Mouse (Mus musculus) forebrain, embryonic 11.5 days (tissue): ENCODE results near the gene Zfp648. TPM values are rescaled to one million over a fixed set of nuclear protein-coding genes. Genes with fewer than 3 reads are reported as not detected.
A peak's percentile ranks its signal among the peaks of the same experiment; 100 is the strongest.

Source experiments
- ATAC-seq: fragments of 200-750 bp; cut with Nextera tagmentation; replicated peaks from 2 replicates; pipeline ENCODE4 v1.8.0; 2017; ENCODE audit warnings: moderate TSS enrichment; ENCODE audit not compliant: low FRiP score
- DNase-seq: peaks from one replicate; pipeline ENCODE4 v3.0.0-alpha.2; 2017; ENCODE audit warnings: low spot score
- H3K27ac ChIP-seq: fragments of 300-500 bp; sonication (generic); 2 replicates; pipeline ENCODE4 v1.5.1; 2014; ENCODE audit warnings: low read depth, low read length
- H3K27me3 ChIP-seq: fragments of 300-500 bp; sonication (generic); 2 replicates; pipeline ENCODE4 v1.6.1; 2014; ENCODE audit warnings: mild to moderate bottlenecking, low read length, mixed read lengths; ENCODE audit not compliant: control insufficient read depth, insufficient read depth
- H3K36me3 ChIP-seq: fragments of 300-500 bp; sonication (generic); 2 replicates; pipeline ENCODE4 v1.6.1; 2014; ENCODE audit warnings: mild to moderate bottlenecking, low read length, moderate library complexity, mixed read lengths; ENCODE audit not compliant: control insufficient read depth, insufficient read depth
- H3K4me1 ChIP-seq: fragments of 300-500 bp; sonication (generic); replicated peaks from 2 replicates; pipeline ENCODE4 v1.6.1; 2014; ENCODE audit warnings: low read length, mixed read lengths; ENCODE audit not compliant: control insufficient read depth, insufficient read depth
- H3K4me2 ChIP-seq: fragments of 300-500 bp; sonication (generic); 2 replicates; pipeline ENCODE4 v1.6.1; 2014; ENCODE audit warnings: low read depth, mild to moderate bottlenecking, low read length, moderate library complexity, mixed read lengths; ENCODE audit not compliant: severe bottlenecking
- H3K4me3 ChIP-seq: fragments of 300-500 bp; sonication (generic); 2 replicates; pipeline ENCODE4 v1.5.1; 2014; ENCODE audit warnings: low read depth, low read length
- H3K9ac ChIP-seq: fragments of 300-500 bp; sonication (generic); 2 replicates; pipeline ENCODE4 v1.6.1; 2014; ENCODE audit warnings: low read length
- H3K9me3 ChIP-seq: fragments of 300-500 bp; sonication (generic); 2 replicates; pipeline ENCODE4 v1.6.1; 2016; ENCODE audit warnings: low read length, mixed read lengths; ENCODE audit not compliant: control insufficient read depth
- WGBS: fragments of 180-500 bp; shearing (Covaris S2); extraction: QIAGEN DNeasy Blood & Tissue Kit; methylation state at CpG from one replicate; pipeline ENCODE4 v1.1.7; 2014; 5-methylcytosine and 5-hydroxymethylcytosine counted together
- polyA plus RNA-seq: library from polyadenylated mRNA; unstranded; fragments of >200 nt; fragmentation: Nextera tagmentation; extraction: Ambion mirVana; gene quantifications from 2 replicates; pipeline ENCODE4 v1.2.1, GENCODE M21; 2014

Gene Zfp648
- polyA plus RNA-seq, 1 experiment from 2014 or later, result not detected

DNA sequence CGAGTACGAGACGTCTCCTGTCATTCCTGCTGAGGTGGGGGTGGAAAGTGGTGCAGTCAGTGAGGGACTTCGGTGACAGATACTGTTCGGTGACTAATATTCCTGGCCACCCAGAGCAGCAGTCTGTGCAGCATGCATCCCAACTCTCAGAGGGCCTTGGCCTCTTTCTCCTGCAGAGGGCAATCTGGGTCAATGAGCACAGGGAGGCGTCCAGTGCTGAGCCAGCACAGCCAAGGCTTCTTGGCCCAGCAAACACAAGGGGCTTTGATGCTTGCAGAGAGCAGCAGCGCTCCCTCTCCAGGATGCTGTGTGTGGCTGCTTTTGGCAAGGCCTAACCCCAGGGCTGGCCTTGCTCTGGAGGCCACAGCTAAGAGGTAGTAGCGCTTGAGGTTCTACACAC, 1.6 kb downstream of the Zfp648 start:
- Histone ChIP-seq H3K4me2 (no peak overlapping the region), H3K27ac (no peak overlapping the region), H3K4me1 (peaks cover 7% of the 10 kb centered on the region), H3K9me3 (no peaks in the 10 kb centered on the region), H3K4me3 (no peak overlapping the region), H3K27me3 (peaks cover 31% of the 10 kb centered on the region), H3K36me3 (no peaks in the 10 kb centered on the region), H3K9ac (no peak overlapping the region)
- WGBS, result 59% methylated on average over 8 of the region's 8 CpGs
- DNase-seq, result no peak
- ATAC-seq, result 0 out of 2 replicates have a peak, but pooled peaks have one; percentile 18

DNA sequence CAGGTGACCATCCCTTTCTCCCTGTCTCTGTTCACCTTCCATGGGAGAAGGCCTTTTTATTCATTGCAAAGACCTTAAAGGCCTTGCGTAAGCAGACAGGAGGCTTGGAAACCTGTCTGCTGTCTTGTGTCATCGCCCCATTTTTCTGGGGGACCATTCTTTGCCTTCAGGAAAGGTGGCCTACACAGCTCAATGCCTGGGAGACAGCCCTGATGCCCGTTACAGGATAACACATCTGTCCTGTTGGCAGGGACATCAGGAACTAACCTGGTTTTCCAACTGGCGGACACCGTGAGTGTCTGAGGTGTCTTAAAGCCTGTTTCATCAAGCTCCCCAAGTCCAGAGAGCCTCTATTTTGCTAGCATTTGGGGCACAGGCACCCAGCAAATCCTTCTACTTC, 2.4 kb downstream of the Zfp648 start:
- Histone ChIP-seq H3K27me3 (peaks cover 31% of the 10 kb centered on the region), H3K9me3 (no peaks in the 10 kb centered on the region), H3K4me3 (no peak overlapping the region), H3K36me3 (no peaks in the 10 kb centered on the region), H3K4me1 (peaks cover 7% of the 10 kb centered on the region), H3K27ac (no peak overlapping the region), H3K9ac (no peak overlapping the region), H3K4me2 (no peak overlapping the region)
- no peak for ATAC-seq
- no peak for DNase-seq
- WGBS, result 89% methylated on average over 5 of the region's 5 CpGs

DNA sequence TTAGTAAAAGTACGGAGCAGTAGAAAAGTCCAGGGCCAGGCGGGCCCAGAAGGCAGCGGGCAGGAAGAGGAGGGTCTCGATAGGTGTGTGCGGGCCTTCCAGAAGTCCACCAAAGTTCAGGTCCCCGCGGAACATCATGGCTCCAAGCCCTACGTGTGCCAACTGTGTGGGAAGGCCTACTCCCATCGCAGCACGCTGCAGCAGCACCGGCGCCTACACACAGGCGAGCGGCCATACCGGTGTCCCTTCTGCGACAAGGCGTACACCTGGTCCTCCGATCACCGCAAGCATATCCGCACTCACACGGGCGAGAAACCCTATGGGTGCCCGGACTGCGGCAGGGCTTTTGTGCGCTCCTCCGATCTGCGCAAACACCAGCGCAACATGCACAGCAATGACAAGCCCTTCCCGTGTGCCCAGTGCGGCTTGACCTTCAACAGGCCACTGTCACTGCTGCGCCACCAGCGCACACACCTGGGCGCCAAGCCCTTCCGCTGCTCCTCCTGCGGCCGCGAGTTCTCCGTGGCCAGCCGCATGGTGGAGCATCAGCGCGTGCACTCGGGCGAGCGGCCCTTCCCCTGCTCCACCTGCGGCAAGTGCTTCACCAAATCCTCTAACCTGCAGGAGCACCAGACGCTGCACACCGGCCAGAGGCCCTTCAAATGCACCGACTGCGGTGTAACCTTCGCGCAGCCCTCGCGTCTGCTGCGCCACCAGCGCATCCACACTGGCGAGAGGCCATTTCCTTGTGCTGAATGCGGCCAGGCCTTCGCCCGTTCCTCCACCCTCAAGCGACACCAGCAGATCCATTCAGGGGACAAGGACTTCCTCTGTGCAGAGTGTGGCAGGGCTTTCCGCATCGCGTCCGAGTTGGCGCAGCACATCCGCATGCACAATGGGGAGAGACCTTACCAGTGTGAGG, 3.9 kb downstream of the Zfp648 start:
- Histone ChIP-seq H3K4me3 (peak overlapping the region; percentile 28), H3K9ac (peak overlapping the region; percentile 30), H3K9me3 (no peaks in the 10 kb centered on the region), H3K4me2 (peak overlapping the region; percentile 59), H3K27ac (no peak overlapping the region), H3K36me3 (no peaks in the 10 kb centered on the region), H3K27me3 (peaks cover 31% of the 10 kb centered on the region), H3K4me1 (peaks cover 7% of the 10 kb centered on the region)
- DNase-seq (peak; percentile 56), ATAC-seq (no peak; the same call in 1 of the 2 replicates)
- 9% methylated on average over 66 of the region's 66 CpGs for WGBS

DNA sequence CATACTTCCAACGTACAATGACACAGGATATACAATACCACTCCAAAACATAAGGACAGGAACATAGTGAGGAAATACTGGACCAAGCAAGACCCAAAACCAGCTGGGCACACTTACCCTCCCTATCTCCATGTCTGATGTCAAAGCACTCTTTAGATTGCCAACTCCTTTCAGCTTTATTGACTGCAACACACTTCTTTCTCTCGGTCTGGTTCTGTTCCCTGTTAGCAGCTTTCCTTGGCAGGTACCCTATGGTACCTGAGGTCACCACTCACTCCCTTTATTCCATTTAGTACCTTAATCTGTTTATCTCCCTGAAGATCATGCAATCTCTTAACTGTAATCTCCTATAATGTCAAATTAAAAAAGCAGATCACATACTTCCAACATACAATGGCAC, 19.0 kb downstream of the Zfp648 start:
- H3K4me2 ChIP-seq, result no peak overlapping the region
- H3K4me1 ChIP-seq, result no peaks in the 10 kb centered on the region
- H3K4me3 ChIP-seq, result no peak overlapping the region
- no peak overlapping the region for H3K27ac ChIP-seq
- no peaks in the 10 kb centered on the region for H3K9me3 ChIP-seq
- H3K36me3 ChIP-seq, result no peaks in the 10 kb centered on the region
- ATAC-seq, result no peak
- no peaks in the 10 kb centered on the region for H3K27me3 ChIP-seq
- 87% methylated on average over 2 of the region's 2 CpGs for WGBS
- DNase-seq, result no peak
- H3K9ac ChIP-seq, result no peak overlapping the region

DNA sequence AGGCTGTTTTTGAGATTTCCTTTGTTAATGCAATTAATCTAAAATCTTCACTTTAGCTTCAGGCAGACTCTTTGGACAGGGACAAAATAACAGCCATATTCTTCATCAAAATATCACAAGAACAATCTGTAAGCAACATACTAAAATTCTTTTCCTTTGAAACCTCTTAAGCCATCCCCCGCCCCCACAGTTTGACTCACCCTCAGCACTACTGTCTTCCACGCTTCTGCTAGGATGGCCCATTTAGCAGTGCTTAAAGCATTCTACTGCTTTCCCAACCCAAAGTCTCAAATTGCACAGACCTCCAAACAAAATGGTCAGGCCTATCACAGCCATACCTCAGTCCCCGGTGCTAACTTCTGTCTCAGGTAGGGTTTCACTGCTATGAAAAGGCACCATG, 19.6 kb downstream of the Zfp648 start:
- Histone ChIP-seq H3K9ac (no peak overlapping the region), H3K27me3 (no peaks in the 10 kb centered on the region), H3K27ac (no peak overlapping the region), H3K36me3 (no peaks in the 10 kb centered on the region), H3K4me2 (no peak overlapping the region), H3K4me1 (no peaks in the 10 kb centered on the region), H3K9me3 (no peaks in the 10 kb centered on the region), H3K4me3 (no peak overlapping the region)
- WGBS, result 92% methylated on average over 3 of the region's 3 CpGs
- DNase-seq (no peak), ATAC-seq (no peak)

DNA sequence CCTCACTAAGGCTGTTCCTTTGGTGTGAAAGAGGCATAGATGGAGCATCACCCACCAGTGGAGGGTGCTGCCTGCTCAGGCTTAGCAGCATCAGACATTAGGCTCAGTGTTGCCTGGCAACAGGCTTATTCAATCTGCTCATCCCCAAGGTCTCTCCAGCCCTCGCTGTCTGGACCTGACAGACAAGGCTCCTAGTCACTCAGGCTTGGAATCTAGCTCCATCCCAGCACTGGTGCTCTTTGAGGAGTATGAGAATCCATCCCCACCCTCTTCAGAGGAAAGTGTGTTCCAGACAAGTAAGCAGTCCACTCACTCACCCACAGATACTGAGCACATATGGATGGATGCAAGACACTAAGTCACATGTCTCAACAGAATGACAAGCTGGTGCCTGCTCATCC, 22.8 kb downstream of the Zfp648 start:
- Histone ChIP-seq H3K4me2 (no peak overlapping the region), H3K9me3 (no peaks in the 10 kb centered on the region), H3K4me3 (no peak overlapping the region), H3K36me3 (no peaks in the 10 kb centered on the region), H3K4me1 (no peaks in the 10 kb centered on the region), H3K27ac (no peak overlapping the region), H3K27me3 (no peaks in the 10 kb centered on the region), H3K9ac (no peak overlapping the region)
- DNase-seq (no peak), ATAC-seq (no peak)
- WGBS, result 16% methylated on average over 1 of the region's 1 CpGs

DNA sequence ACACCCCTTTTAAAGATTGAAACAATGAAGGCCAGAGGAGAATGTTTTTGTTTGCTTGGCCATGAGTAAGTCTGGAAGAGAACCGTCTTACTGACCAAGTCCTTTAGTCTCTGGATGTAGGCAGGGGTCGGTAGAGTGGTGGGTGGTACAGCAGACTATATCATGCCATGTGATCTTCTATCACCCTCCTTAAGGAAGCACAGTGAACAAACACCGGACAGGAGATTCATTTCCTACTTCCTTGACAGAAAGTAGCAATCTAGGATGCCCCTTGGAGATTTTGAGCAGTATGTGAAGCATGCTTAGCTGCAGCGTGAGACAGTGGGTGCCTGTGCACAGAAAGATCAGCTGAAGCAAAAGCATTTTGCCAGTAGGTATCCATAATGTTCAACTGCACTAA, 31.6 kb downstream of the Zfp648 start:
- Histone ChIP-seq H3K4me3 (no peak overlapping the region), H3K4me2 (no peak overlapping the region), H3K27ac (no peak overlapping the region), H3K36me3 (no peaks in the 10 kb centered on the region), H3K27me3 (no peaks in the 10 kb centered on the region), H3K9ac (no peak overlapping the region), H3K4me1 (no peaks in the 10 kb centered on the region), H3K9me3 (no peaks in the 10 kb centered on the region)
- no peak for DNase-seq
- WGBS, result 86% methylated on average over 4 of the region's 4 CpGs
- no peak for ATAC-seq

DNA sequence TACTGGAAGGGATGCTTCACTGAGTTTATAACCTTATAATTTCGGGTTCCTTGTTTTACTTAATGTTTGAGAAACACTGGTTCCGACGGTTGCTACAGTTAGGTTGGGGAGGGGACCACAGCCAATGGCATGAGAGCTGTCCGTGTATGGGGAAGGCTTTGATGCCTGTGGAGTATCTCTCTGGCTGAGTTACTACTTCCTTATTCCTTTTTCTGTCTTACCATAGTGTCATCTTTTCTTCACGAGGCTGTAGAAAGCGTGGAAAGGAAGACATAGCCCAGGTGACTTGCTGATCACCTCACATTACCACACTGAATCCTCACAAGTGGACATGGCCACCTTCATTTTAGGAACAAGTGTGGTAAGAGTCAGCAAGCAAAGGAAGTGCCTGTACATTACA, 32.0 kb downstream of the Zfp648 start:
- no peak for ATAC-seq
- Histone ChIP-seq H3K27ac (no peak overlapping the region), H3K27me3 (no peaks in the 10 kb centered on the region), H3K4me3 (no peak overlapping the region), H3K36me3 (no peaks in the 10 kb centered on the region), H3K4me1 (no peaks in the 10 kb centered on the region), H3K4me2 (no peak overlapping the region), H3K9me3 (no peaks in the 10 kb centered on the region), H3K9ac (no peak overlapping the region)
- WGBS, result 78% methylated on average over 6 of the region's 6 CpGs
- no peak for DNase-seq

DNA sequence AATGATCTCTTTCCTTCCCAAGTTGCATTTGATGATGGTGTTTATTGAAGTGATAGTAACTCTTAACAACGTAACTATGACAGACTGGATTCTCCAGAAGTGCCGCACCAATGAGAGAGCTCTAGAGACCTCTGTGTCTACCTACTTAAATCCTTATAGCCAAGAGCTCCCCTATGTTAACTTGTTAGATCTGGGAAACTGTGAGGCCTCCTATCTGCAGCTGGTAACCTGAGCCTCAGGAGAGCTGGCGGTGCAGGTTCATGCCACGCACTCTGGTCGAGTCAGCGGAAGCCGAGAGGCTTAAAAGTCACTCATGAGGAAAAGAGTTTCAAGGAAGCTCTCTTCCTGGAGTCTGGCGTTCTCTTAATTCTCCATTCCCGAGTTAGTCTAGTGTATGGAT, 33.8 kb downstream of the Zfp648 start:
- Histone ChIP-seq H3K4me2 (no peak overlapping the region), H3K27ac (no peak overlapping the region), H3K27me3 (no peaks in the 10 kb centered on the region), H3K4me1 (no peaks in the 10 kb centered on the region), H3K36me3 (no peaks in the 10 kb centered on the region), H3K9me3 (no peaks in the 10 kb centered on the region), H3K4me3 (no peak overlapping the region), H3K9ac (no peak overlapping the region)
- ATAC-seq (no peak), DNase-seq (no peak)
- WGBS, result 87% methylated on average over 9 of the region's 9 CpGs
